Mouse (Mus musculus): Measurements from ENCODE around the gene Mapk14. TPM values are rescaled to one million over a fixed set of nuclear protein-coding genes. Genes with fewer than 3 reads are reported as not detected.
A peak's percentile ranks its signal among the peaks of the same experiment; 100 is the strongest.

Gene Mapk14
- polyA plus RNA-seq, 1 experiment: 66.2 TPM

DNA sequence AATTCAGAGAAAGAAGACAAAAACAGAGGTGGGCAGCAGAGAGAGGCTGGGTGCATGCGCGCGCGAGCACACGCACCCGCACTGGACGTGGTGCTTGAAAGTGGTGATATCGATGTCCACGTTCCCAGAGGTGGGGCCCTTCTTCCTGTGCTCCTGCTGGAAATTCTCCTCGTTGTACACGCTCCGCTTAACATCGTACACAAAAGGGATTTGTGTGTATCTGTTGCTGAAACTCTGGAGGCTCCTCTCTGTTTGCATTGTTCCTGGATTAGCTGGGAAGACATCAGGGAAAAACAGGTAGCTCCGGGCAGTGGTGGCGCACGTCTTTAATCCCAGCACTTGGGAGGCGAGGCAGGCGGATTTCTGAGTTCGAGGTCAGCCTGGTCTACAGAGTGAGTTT lies 6.5 kb upstream of the Mapk14 start:
- TF ChIP-seq CTCF (IDR thresholded peaks at IDR 0.05; ENCODE audit: borderline replicate concordance, extremely low read depth, insufficient read depth, insufficient read length) (no peak), POLR2A (IDR thresholded peaks at IDR 0.05; ENCODE audit: borderline replicate concordance, extremely low read depth, insufficient read depth, insufficient read length, poor library complexity, severe bottlenecking) (no peak)
- DNase-seq (ENCODE audit: low read depth): peak; percentile 25

- no peak for DNase-seq (ENCODE audit: low read depth)
- TF ChIP-seq POLR2A (IDR thresholded peaks at IDR 0.05; ENCODE audit: borderline replicate concordance, extremely low read depth, insufficient read depth, insufficient read length, poor library complexity, severe bottlenecking): no peak
- TF ChIP-seq CTCF (IDR thresholded peaks at IDR 0.05; ENCODE audit: borderline replicate concordance, extremely low read depth, insufficient read depth, insufficient read length): no peak
Measured at GRCm38 (mm10) chr17:28687354-28687753, 3.8 kb upstream of the Mapk14 start.

- peak; percentile 19 for DNase-seq (ENCODE audit: low read depth)
- TF ChIP-seq POLR2A (IDR thresholded peaks at IDR 0.05; ENCODE audit: borderline replicate concordance, extremely low read depth, insufficient read depth, insufficient read length, poor library complexity, severe bottlenecking): no peak
- no peak for TF ChIP-seq CTCF (IDR thresholded peaks at IDR 0.05; ENCODE audit: borderline replicate concordance, extremely low read depth, insufficient read depth, insufficient read length)
Measured at GRCm38 (mm10) chr17:28689586-28690283, 1.4 kb upstream of the Mapk14 start, which contains the start of gene Slc26a8. Gene Slc26a8, minus strand, starts transcription at chr17:28690233.

DNA sequence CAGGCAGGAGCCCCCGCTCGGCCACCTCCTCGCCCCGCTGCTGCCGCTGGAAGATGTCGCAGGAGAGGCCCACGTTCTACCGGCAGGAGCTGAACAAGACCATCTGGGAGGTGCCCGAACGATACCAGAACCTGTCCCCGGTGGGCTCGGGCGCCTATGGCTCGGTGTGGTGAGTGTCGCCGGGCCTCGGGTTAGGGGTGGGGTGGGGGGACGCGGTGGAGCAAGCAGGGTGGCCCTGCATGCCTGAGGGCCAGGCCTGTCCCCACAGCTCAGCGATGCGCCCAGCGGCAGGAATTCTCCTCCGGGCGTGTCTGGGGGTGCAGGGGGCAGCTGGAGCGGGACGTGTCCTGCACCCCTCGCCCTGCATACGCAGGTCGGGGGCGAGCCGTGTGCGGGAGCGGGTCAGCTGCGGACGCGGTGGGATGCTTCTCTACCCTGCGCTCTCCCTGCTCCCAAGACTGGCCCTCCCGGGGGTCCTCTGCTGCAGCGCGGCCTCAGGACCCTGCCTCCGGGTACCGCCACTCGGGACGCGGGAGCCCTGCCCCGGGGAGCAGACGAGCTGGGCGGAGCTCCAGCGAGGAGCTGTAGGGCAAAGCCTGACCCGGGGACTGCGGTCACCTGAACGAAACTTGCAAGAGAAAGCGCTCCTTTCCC lies 685 bp downstream of the Mapk14 start:
- TF ChIP-seq POLR2A (IDR thresholded peaks at IDR 0.05; ENCODE audit: borderline replicate concordance, extremely low read depth, insufficient read depth, insufficient read length, poor library complexity, severe bottlenecking) (no peak), CTCF (IDR thresholded peaks at IDR 0.05; ENCODE audit: borderline replicate concordance, extremely low read depth, insufficient read depth, insufficient read length) (no peak)
- DNase-seq (ENCODE audit: low read depth): peak; percentile 55

GRCm38 (mm10) chr17:28692341-28692710 lies 1.2 kb downstream of the Mapk14 start:
- TF ChIP-seq CTCF (IDR thresholded peaks at IDR 0.05; ENCODE audit: borderline replicate concordance, extremely low read depth, insufficient read depth, insufficient read length): no peak
- DNase-seq (ENCODE audit: low read depth): peak; percentile 72

GRCm38 (mm10) chr17:28693086-28693485 lies 2.0 kb downstream of the Mapk14 start:
- TF ChIP-seq POLR2A (IDR thresholded peaks at IDR 0.05; ENCODE audit: borderline replicate concordance, extremely low read depth, insufficient read depth, insufficient read length, poor library complexity, severe bottlenecking) (no peak), CTCF (IDR thresholded peaks at IDR 0.05; ENCODE audit: borderline replicate concordance, extremely low read depth, insufficient read depth, insufficient read length) (no peak)
- no peak for DNase-seq (ENCODE audit: low read depth)

DNA sequence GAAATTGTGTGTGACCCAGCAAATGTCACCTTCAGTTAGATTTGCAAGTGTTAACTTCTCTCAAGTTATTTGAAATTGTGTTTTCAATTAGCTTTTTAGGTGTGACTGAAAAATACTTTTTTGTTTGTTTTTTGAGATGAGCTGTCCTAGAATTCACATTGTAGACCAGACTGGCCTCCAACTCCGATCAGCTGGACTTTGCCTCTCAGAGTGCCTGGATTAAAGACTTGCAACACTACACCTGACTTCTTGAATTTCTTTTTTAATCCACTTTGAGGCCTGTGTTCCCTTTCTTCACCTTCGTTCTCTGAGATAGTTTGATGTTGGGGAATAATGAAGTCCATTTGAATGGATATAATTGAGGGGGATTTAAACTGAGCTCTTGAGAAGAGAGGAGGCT lies 2.9 kb downstream of the Mapk14 start:
- DNase-seq (ENCODE audit: low read depth): no peak
- TF ChIP-seq CTCF (IDR thresholded peaks at IDR 0.05; ENCODE audit: borderline replicate concordance, extremely low read depth, insufficient read depth, insufficient read length) (no peak), POLR2A (IDR thresholded peaks at IDR 0.05; ENCODE audit: borderline replicate concordance, extremely low read depth, insufficient read depth, insufficient read length, poor library complexity, severe bottlenecking) (no peak)

DNA sequence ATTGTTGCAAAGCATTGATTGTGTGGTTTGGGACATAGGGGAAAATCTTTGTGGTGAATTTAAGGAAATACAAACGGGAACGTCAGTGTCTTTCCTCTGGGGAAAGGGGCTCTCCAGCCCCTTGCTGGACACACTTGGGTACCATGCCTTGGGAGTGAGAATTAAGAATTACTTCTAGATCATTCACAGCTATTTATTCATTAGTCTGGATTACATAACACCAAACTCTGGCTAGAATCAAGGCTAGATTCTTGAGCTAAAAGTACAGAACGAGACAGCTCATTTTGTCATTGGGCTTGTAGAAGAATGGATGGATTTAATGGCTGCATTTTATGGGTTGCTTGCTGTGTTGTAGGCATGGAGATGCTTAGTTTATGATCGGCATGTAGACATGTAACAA lies 3.7 kb downstream of the Mapk14 start:
- TF ChIP-seq POLR2A (IDR thresholded peaks at IDR 0.05; ENCODE audit: borderline replicate concordance, extremely low read depth, insufficient read depth, insufficient read length, poor library complexity, severe bottlenecking): no peak
- TF ChIP-seq CTCF (IDR thresholded peaks at IDR 0.05; ENCODE audit: borderline replicate concordance, extremely low read depth, insufficient read depth, insufficient read length): no peak
- DNase-seq (ENCODE audit: low read depth): no peak

DNA sequence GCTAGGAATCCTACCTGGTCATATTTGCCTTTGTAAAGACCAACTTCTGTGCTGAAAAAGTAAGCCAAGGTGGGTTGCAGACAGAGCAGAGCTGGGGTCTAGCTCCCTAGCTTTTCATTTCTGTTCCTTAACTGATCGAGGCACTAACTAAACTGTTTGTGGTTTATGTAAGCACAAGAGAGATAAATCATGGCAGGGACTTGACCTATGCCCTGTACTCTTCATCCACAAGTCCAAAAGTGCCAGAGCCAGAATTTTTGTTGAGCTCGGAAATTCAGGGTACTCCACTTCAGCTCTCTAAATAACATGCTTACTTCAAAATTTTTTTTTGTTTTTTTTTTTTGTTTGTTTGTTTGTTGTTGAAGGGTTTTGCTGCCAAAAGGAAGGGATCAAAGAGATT lies 5.5 kb downstream of the Mapk14 start:
- TF ChIP-seq CTCF (IDR thresholded peaks at IDR 0.05; ENCODE audit: borderline replicate concordance, extremely low read depth, insufficient read depth, insufficient read length) (no peak), POLR2A (IDR thresholded peaks at IDR 0.05; ENCODE audit: borderline replicate concordance, extremely low read depth, insufficient read depth, insufficient read length, poor library complexity, severe bottlenecking) (no peak)
- no peak for DNase-seq (ENCODE audit: low read depth)

DNA sequence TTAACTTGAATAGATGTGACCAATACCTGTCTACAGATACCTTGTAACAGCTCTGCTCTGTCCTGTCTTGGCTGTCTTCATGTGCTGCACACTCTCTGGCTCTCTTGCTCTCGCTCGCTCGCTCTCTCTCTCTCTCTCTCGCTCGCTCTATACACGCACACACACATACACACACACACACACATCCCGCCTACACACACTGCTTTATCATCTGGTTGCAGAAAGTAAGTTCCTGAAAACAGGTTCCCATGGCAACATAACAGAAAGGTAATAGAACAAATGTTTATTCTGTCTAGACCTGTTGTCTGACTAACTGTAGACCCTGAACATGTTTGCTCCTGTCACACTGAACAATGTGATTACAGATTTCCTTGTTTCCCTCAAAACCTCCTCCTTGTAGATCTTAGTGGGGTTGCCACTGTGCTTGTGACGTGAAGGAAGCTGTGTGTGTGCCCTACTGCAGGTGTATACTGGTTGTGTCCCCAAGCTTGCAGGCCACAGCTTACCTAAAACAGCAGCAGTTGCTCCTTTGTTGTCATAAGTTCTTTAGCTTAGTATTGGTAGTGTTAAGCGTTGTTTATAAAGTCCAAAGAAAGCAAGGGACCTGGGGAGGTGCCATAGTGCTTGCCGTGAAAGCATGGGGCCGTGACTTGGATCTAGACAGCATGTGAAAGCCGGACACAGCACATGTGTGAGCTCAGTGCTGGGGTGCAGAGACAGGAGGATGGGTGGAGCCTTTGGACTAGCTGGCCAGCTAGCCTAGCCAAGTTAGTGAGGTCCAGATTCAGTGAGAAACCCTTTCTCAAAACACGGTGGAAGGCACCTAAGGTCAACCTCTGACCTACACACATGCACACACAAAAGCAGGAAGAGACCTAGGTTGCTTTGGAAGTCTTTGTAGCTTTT lies 6.4 kb downstream of the Mapk14 start:
- peak; percentile 44 for DNase-seq (ENCODE audit: low read depth)
- no peak for TF ChIP-seq POLR2A (IDR thresholded peaks at IDR 0.05; ENCODE audit: borderline replicate concordance, extremely low read depth, insufficient read depth, insufficient read length, poor library complexity, severe bottlenecking)
- no peak for TF ChIP-seq CTCF (IDR thresholded peaks at IDR 0.05; ENCODE audit: borderline replicate concordance, extremely low read depth, insufficient read depth, insufficient read length)

GRCm38 (mm10) chr17:28698245-28698644 lies 7.1 kb downstream of the Mapk14 start:
- TF ChIP-seq POLR2A (IDR thresholded peaks at IDR 0.05; ENCODE audit: borderline replicate concordance, extremely low read depth, insufficient read depth, insufficient read length, poor library complexity, severe bottlenecking): no peak
- no peak for TF ChIP-seq CTCF (IDR thresholded peaks at IDR 0.05; ENCODE audit: borderline replicate concordance, extremely low read depth, insufficient read depth, insufficient read length)
- peak; percentile 32 for DNase-seq (ENCODE audit: low read depth)

Data from brain, embryonic 14.5 days (tissue).